Mouse (Mus musculus) lung, postnatal 4 days (tissue): Measurements from ENCODE around the gene Slc2a9.

Experiments used
- DNase-seq, 2 experiments: peaks; one replicate each; pipeline ENCODE4 v3.0.0; 2021

The Slc2a9 gene

GRCm38 (mm10) chr5:38502992-38503391, at the start of gene Slc2a9:
Slc2a9 (minus strand) TSS chr5:38503143.
- DNase-seq = peak; percentile 34 to 38

- DNase-seq = no peak
These were observed 49.7 kb upstream of the Slc2a9 start for GRCm38 (mm10) chr5:38552615-38553014.

GRCm38 (mm10) chr5:38550221-38550768, 47.4 kb upstream of the Slc2a9 start:
- DNase-seq = no peak

- DNase-seq = peak; percentile 49 to 71
These were observed 46.5 kb upstream of the Slc2a9 start for GRCm38 (mm10) chr5:38549461-38549909.

GRCm38 (mm10) chr5:38547375-38547774, 44.4 kb upstream of the Slc2a9 start:
- DNase-seq = peak in 1 of 2 experiments; percentile 29

- DNase-seq = no peak
These were observed 41.8 kb upstream of the Slc2a9 start for GRCm38 (mm10) chr5:38544423-38545415.

- DNase-seq = no peak
These were observed 40.7 kb upstream of the Slc2a9 start for GRCm38 (mm10) chr5:38543496-38544217.

- DNase-seq = no peak
These were observed 38.8 kb upstream of the Slc2a9 start for GRCm38 (mm10) chr5:38541728-38542127.

- no peak for DNase-seq
These were observed 38.0 kb upstream of the Slc2a9 start for GRCm38 (mm10) chr5:38540898-38541297.

- no peak for DNase-seq
These were observed 35.6 kb upstream of the Slc2a9 start for GRCm38 (mm10) chr5:38538508-38538907.

GRCm38 (mm10) chr5:38537845-38538244, 34.9 kb upstream of the Slc2a9 start:
- no peak for DNase-seq

GRCm38 (mm10) chr5:38536822-38537221, 33.9 kb upstream of the Slc2a9 start:
- no peak for DNase-seq

- no peak for DNase-seq
These were observed 29.1 kb upstream of the Slc2a9 start for GRCm38 (mm10) chr5:38532084-38532483.

GRCm38 (mm10) chr5:38529724-38530428, 26.9 kb upstream of the Slc2a9 start:
- DNase-seq = no peak

GRCm38 (mm10) chr5:38522977-38523376, 20.0 kb upstream of the Slc2a9 start:
- no peak for DNase-seq

- DNase-seq = no peak
These were observed 17.9 kb upstream of the Slc2a9 start for GRCm38 (mm10) chr5:38520838-38521237.

GRCm38 (mm10) chr5:38516267-38516666, 13.3 kb upstream of the Slc2a9 start:
- DNase-seq = peak in 1 of 2 experiments; percentile 41

- DNase-seq = no peak
These were observed 10.0 kb upstream of the Slc2a9 start for GRCm38 (mm10) chr5:38512991-38513390.

GRCm38 (mm10) chr5:38509568-38509967, 6.6 kb upstream of the Slc2a9 start:
- DNase-seq = no peak

- DNase-seq = peak in 1 of 2 experiments; percentile 16
These were observed 2.5 kb upstream of the Slc2a9 start for GRCm38 (mm10) chr5:38505435-38505765.

GRCm38 (mm10) chr5:38504747-38505434, 1.9 kb upstream of the Slc2a9 start:
- DNase-seq = no peak

GRCm38 (mm10) chr5:38504116-38504515, 1.2 kb upstream of the Slc2a9 start:
- no peak for DNase-seq
